Mouse (Mus musculus): ENCODE measurements around the gene Nbea. TPM values are rescaled to one million over a fixed set of nuclear protein-coding genes. Genes with fewer than 3 reads are reported as not detected.

The Nbea gene
- polyA plus RNA-seq, 1 experiment from 2014 or later: 2.0 TPM

DNA sequence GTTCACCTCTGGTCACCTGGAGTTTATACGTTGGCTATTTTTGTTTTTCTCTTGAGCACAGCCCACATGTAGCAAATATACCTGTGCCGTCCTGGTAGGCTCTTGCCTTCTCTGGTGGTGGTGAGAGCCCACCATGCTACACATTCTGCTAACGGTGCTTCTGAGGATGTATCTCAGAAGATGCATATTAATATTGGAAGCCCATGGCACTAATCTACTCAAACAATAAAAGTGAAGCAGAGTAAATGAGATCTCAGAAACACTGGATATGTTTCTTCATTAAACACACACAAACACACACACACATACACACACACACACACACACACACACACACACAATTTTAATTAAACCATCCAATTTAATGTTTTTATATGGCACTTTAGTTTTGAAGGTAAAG lies 469.6 kb downstream of the Nbea start:
- 75% methylated on average over 3 of the region's 3 CpGs for WGBS (ENCODE audit: insufficient replicate concordance)
- H3K4me1 ChIP-seq: no peaks in the 10 kb centered on the region
- no peak overlapping the region for H3K9ac ChIP-seq
- no peak overlapping the region for H3K4me2 ChIP-seq
- H3K4me3 ChIP-seq: no peak overlapping the region
- no peaks in the 10 kb centered on the region for H3K27me3 ChIP-seq (replicated peaks)
- ATAC-seq: no peak
- 0 out of 2 replicates have a peak, but pooled peaks cover 2% of the 10 kb centered on the region for H3K36me3 ChIP-seq
- H3K27ac ChIP-seq: no peak overlapping the region
- H3K9me3 ChIP-seq (replicated peaks): no peaks in the 10 kb centered on the region

DNA sequence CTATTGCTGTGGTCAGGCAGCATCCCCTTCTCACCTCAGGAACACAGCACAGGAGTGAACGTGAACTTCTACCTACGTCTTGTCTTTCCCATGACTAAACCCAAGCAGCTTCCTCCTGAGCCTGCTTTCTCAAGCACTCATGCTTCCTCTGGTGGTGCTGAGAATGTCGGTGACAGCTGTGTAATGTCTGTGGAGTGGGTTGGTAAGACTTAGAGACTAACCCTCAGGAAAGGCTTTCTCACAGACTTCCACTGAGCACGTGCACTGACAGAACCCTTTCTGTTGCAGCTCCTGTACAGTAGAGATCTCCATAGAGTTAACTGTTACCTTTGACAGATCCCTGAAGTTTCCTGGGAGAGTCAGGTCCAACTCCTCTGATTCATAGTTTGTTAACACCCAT lies 473.2 kb downstream of the Nbea start:
- WGBS (ENCODE audit: insufficient replicate concordance): 75% methylated on average over 4 of the region's 4 CpGs
- H3K4me1 ChIP-seq: no peaks in the 10 kb centered on the region
- no peak overlapping the region for H3K9ac ChIP-seq
- H3K36me3 ChIP-seq: 0 out of 2 replicates have a peak, but pooled peaks cover 2% of the 10 kb centered on the region
- H3K4me2 ChIP-seq: no peak overlapping the region
- no peaks in the 10 kb centered on the region for H3K9me3 ChIP-seq (replicated peaks)
- H3K4me3 ChIP-seq: no peak overlapping the region
- no peak overlapping the region for H3K27ac ChIP-seq
- H3K27me3 ChIP-seq (replicated peaks): no peaks in the 10 kb centered on the region
- ATAC-seq: no peak

GRCm38 (mm10) chr3:55701632-55702031 lies 481.9 kb downstream of the Nbea start:
- H3K9ac ChIP-seq: no peak overlapping the region
- H3K4me1 ChIP-seq: no peaks in the 10 kb centered on the region
- no peak overlapping the region for H3K4me2 ChIP-seq
- H3K4me3 ChIP-seq: no peak overlapping the region
- ATAC-seq: no peak
- no peaks in the 10 kb centered on the region for H3K27me3 ChIP-seq (replicated peaks)
- H3K9me3 ChIP-seq (replicated peaks): no peaks in the 10 kb centered on the region
- 45% methylated on average over 6 of the region's 6 CpGs for WGBS (ENCODE audit: insufficient replicate concordance)
- H3K27ac ChIP-seq: no peak overlapping the region
- no peaks in the 10 kb centered on the region for H3K36me3 ChIP-seq

DNA sequence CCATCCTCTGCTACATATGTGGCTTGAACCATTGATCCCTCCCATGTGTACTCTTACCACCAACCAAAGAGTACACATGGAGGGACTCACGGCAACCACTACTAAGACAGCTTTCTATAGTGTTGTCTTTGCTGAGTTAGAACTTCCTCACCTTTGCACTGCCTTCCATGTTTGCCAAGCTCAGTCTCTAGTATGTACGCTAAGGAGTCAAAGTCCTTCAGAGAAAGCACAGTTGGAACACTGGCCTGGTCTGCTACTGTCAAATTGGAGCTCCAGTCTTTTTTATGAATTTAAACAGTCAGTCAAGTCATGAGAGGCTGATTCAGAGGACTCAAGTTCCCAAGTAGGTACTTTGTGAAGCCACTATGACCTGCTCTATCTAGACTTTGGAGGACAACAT lies 486.3 kb downstream of the Nbea start:
- no peak for ATAC-seq
- Histone ChIP-seq H3K9me3 (replicated peaks) (no peaks in the 10 kb centered on the region), H3K4me3 (no peak overlapping the region), H3K36me3 (no peaks in the 10 kb centered on the region), H3K27ac (no peak overlapping the region), H3K4me1 (no peaks in the 10 kb centered on the region), H3K9ac (no peak overlapping the region), H3K4me2 (no peak overlapping the region), H3K27me3 (replicated peaks) (no peaks in the 10 kb centered on the region)
- WGBS (ENCODE audit: insufficient replicate concordance): 78% methylated on average over 2 of the region's 2 CpGs

DNA sequence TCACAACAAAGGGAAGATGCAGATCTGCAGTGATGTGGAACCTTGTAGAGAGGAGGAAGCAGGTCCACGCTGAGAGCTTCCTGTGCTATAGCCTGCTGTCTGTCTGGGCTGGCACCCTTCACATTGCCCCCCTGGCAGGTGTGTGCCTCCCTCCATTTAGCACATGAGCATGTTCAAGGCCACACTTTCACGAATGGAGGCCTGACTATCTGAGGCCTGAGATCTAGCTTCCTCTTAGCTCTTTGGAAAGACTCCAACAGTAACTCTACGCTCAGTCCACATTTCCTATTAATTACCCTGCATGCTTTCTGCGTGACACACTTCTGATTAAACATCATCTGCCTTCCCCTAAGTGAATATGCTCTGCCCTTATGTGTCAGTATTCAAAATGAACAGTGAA lies 490.4 kb downstream of the Nbea start:
- no peaks in the 10 kb centered on the region for H3K36me3 ChIP-seq
- no peak overlapping the region for H3K27ac ChIP-seq
- H3K9me3 ChIP-seq (replicated peaks): no peaks in the 10 kb centered on the region

DNA sequence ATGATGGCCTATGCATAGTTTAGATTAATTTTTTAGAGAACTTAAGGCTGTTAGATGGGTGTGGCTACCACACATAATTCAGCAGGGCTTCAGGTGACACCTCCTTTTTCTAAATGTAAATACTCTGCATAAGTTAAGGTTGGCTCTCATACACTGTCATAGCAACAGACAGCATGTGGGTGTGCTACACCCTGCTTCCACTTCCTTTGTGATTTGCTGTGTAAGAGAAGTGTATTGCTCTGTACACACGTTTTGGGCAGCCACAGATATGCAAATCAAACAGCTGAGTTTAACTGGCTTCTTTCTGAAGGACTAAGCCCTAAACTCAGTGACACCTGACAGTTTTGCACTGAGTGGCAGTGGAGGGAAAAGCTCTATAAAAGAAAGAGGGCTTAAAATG lies 495.4 kb downstream of the Nbea start:
- no peak overlapping the region for H3K4me3 ChIP-seq
- H3K9ac ChIP-seq: no peak overlapping the region
- no peaks in the 10 kb centered on the region for H3K36me3 ChIP-seq
- ATAC-seq: no peak
- H3K27ac ChIP-seq: no peak overlapping the region
- no peaks in the 10 kb centered on the region for H3K4me1 ChIP-seq
- H3K9me3 ChIP-seq (replicated peaks): no peaks in the 10 kb centered on the region
- no peak overlapping the region for H3K4me2 ChIP-seq
- H3K27me3 ChIP-seq (replicated peaks): no peaks in the 10 kb centered on the region
- WGBS (ENCODE audit: insufficient replicate concordance): 10% methylated on average over 1 of the region's 1 CpGs

More for the DNA sequence above, 490.4 kb downstream of the Nbea start:
- Histone ChIP-seq H3K4me1 (no peaks in the 10 kb centered on the region), H3K4me3 (no peak overlapping the region), H3K27me3 (replicated peaks) (no peaks in the 10 kb centered on the region), H3K4me2 (no peak overlapping the region), H3K9ac (no peak overlapping the region)
- ATAC-seq: no peak
- WGBS (ENCODE audit: insufficient replicate concordance): 38% methylated on average over 4 of the region's 4 CpGs

- no peaks in the 10 kb centered on the region for H3K4me1 ChIP-seq
- no peaks in the 10 kb centered on the region for H3K27me3 ChIP-seq (replicated peaks)
- ATAC-seq: no peak
- H3K27ac ChIP-seq: no peak overlapping the region
- no peaks in the 10 kb centered on the region for H3K9me3 ChIP-seq (replicated peaks)
- no peak overlapping the region for H3K9ac ChIP-seq
- no peak overlapping the region for H3K4me2 ChIP-seq
- H3K36me3 ChIP-seq: no peaks in the 10 kb centered on the region
- 75% methylated on average over 6 of the region's 6 CpGs for WGBS (ENCODE audit: insufficient replicate concordance)
- H3K4me3 ChIP-seq: no peak overlapping the region
Measured at GRCm38 (mm10) chr3:55686993-55687392, 496.5 kb downstream of the Nbea start.

DNA sequence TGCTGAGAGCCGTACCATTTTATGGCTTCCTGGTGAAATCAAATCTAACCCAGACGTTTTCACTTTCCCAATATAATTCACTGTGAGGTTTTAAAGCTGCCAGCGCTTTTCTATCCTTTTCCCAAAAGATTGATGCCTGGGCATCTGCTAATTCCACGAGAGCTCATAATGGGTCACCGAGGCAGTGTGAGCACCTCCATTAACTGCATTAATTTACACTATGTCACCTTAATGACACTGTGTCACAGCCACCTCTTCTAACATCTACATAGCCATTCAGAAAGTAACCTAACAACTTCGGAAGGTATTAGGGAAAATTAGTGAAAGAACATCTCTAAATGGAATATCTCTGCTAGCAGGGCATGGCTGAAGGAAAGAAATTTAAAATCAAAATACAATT lies 497.9 kb downstream of the Nbea start:
- no peak for ATAC-seq
- H3K27ac ChIP-seq: no peak overlapping the region
- no peak overlapping the region for H3K9ac ChIP-seq
- H3K4me3 ChIP-seq: no peak overlapping the region
- H3K9me3 ChIP-seq (replicated peaks): no peaks in the 10 kb centered on the region
- 69% methylated on average over 6 of the region's 6 CpGs for WGBS (ENCODE audit: insufficient replicate concordance)
- H3K4me1 ChIP-seq: no peaks in the 10 kb centered on the region
- H3K4me2 ChIP-seq: no peak overlapping the region
- no peaks in the 10 kb centered on the region for H3K36me3 ChIP-seq
- H3K27me3 ChIP-seq (replicated peaks): no peaks in the 10 kb centered on the region

GRCm38 (mm10) chr3:55684892-55685291 lies 498.6 kb downstream of the Nbea start:
- no peak for ATAC-seq
- Histone ChIP-seq H3K4me1 (no peaks in the 10 kb centered on the region), H3K27me3 (replicated peaks) (no peaks in the 10 kb centered on the region), H3K9me3 (replicated peaks) (no peaks in the 10 kb centered on the region), H3K9ac (no peak overlapping the region), H3K4me2 (no peak overlapping the region), H3K36me3 (no peaks in the 10 kb centered on the region), H3K27ac (no peak overlapping the region), H3K4me3 (no peak overlapping the region)
- WGBS (ENCODE audit: insufficient replicate concordance): 71% methylated on average over 4 of the region's 4 CpGs

GRCm38 (mm10) chr3:55677691-55678090 lies 505.8 kb downstream of the Nbea start:
- no peak overlapping the region for H3K9ac ChIP-seq

GRCm38 (mm10) chr3:55674185-55674584 lies 509.3 kb downstream of the Nbea start:
- no peak for ATAC-seq
- Histone ChIP-seq H3K27me3 (replicated peaks) (no peaks in the 10 kb centered on the region), H3K9me3 (replicated peaks) (no peaks in the 10 kb centered on the region), H3K36me3 (no peaks in the 10 kb centered on the region), H3K4me3 (no peak overlapping the region), H3K9ac (no peak overlapping the region), H3K4me1 (no peaks in the 10 kb centered on the region), H3K4me2 (no peak overlapping the region), H3K27ac (no peak overlapping the region)
- whole genome bisulfite sequencing (ENCODE audit: insufficient replicate concordance): 68% methylated on average over 7 of the region's 7 CpGs

More at GRCm38 (mm10) chr3:55677691-55678090, 505.8 kb downstream of the Nbea start:
- no peak overlapping the region for H3K4me2 ChIP-seq
- no peaks in the 10 kb centered on the region for H3K36me3 ChIP-seq
- H3K4me1 ChIP-seq: no peaks in the 10 kb centered on the region
- no peaks in the 10 kb centered on the region for H3K9me3 ChIP-seq (replicated peaks)
- no peak overlapping the region for H3K4me3 ChIP-seq
- no peak overlapping the region for H3K27ac ChIP-seq
- ATAC-seq: no peak
- WGBS (ENCODE audit: insufficient replicate concordance): 70% methylated on average over 2 of the region's 2 CpGs
- H3K27me3 ChIP-seq (replicated peaks): no peaks in the 10 kb centered on the region

- H3K4me3 ChIP-seq: no peak overlapping the region
- H3K9ac ChIP-seq: no peak overlapping the region
- H3K4me2 ChIP-seq: no peak overlapping the region
- 83% methylated on average over 6 of the region's 6 CpGs for WGBS (ENCODE audit: insufficient replicate concordance)
- no peaks in the 10 kb centered on the region for H3K27me3 ChIP-seq (replicated peaks)
- H3K36me3 ChIP-seq: no peaks in the 10 kb centered on the region
- no peak overlapping the region for H3K27ac ChIP-seq
- no peak for ATAC-seq
- H3K4me1 ChIP-seq: no peaks in the 10 kb centered on the region
- no peaks in the 10 kb centered on the region for H3K9me3 ChIP-seq (replicated peaks)
Measured at GRCm38 (mm10) chr3:55667048-55667447, 516.5 kb downstream of the Nbea start.

DNA sequence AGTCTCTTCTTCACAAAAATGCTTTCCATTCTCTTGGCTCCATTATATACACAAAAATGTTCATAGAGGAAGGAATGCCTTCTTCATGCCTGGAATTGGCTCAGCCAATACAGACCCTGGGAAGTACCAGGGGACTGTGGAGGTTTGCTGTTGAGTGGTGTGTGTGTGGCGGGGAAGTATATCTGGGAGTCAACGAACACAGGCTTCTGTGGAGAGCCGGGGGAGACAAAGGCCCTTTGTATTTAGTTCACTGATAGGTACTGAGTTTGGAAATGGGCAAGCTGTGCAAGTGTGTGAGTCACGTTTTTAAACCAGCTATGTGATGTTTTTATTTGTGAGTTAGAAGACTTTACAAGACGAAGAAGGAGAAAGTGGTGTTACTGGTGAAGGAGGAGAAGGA lies 517.6 kb downstream of the Nbea start:
- no peaks in the 10 kb centered on the region for H3K9me3 ChIP-seq (replicated peaks)
- H3K27ac ChIP-seq: no peak overlapping the region
- no peak overlapping the region for H3K4me2 ChIP-seq
- 75% methylated on average over 5 of the region's 5 CpGs for WGBS (ENCODE audit: insufficient replicate concordance)
- ATAC-seq: no peak
- no peaks in the 10 kb centered on the region for H3K36me3 ChIP-seq
- no peaks in the 10 kb centered on the region for H3K27me3 ChIP-seq (replicated peaks)
- H3K9ac ChIP-seq: no peak overlapping the region
- H3K4me3 ChIP-seq: no peak overlapping the region
- H3K4me1 ChIP-seq: no peaks in the 10 kb centered on the region
